ENCODE assay signal across 8 mouse cellular contexts in genomic region chr10:38553688-38554680, GRCm38 (mm10).
A peak's percentile ranks its signal among the peaks of the same experiment; 100 is the strongest.
DNase-seq lines count a peak whose midpoint lies in the region; ATAC-seq and TF ChIP-seq lines count a peak whose summit lies in the region.

No protein-coding gene starts in this region.

- H3K27me3 ChIP-seq in intestine, embryonic 14.5 days (replicated peaks; ENCODE audit: control insufficient read depth, insufficient read depth, low read length): no peaks in the 10 kb centered on the region
- H3K27me3 ChIP-seq in limb, embryonic 13.5 days: no peaks in the 10 kb centered on the region
- H3K27me3 ChIP-seq in midbrain, postnatal 0 days (ENCODE audit: insufficient read depth, low read length): no peaks in the 10 kb centered on the region

- no peaks in the 10 kb centered on the region for H3K36me3 ChIP-seq in intestine, embryonic 14.5 days (ENCODE audit: control insufficient read depth, insufficient read depth, low read length)
- no peaks in the 10 kb centered on the region; the same call in 1 of the 2 replicates for H3K36me3 ChIP-seq in limb, embryonic 13.5 days
- H3K36me3 ChIP-seq in midbrain, postnatal 0 days (ENCODE audit: insufficient read depth, low read length): no peaks in the 10 kb centered on the region

- H3K4me1 ChIP-seq in intestine, embryonic 14.5 days (replicated peaks; ENCODE audit: control insufficient read depth, insufficient read depth, low read length): peaks cover 3% of the 10 kb centered on the region; the same call in 1 of the 2 replicates
- H3K4me1 ChIP-seq in limb, embryonic 13.5 days: peaks cover 9% of the 10 kb centered on the region
- H3K4me1 ChIP-seq in midbrain, postnatal 0 days (ENCODE audit: insufficient read depth, low read length): no peaks in the 10 kb centered on the region

- no peaks in the 10 kb centered on the region for H3K9me3 ChIP-seq in intestine, embryonic 14.5 days (ENCODE audit: control insufficient read depth, low read length)
- no peaks in the 10 kb centered on the region for H3K9me3 ChIP-seq in limb, embryonic 13.5 days
- no peaks in the 10 kb centered on the region for H3K9me3 ChIP-seq in midbrain, postnatal 0 days (ENCODE audit: low read length)

- peak; percentile 68; the same call in 1 of the 2 replicates for ATAC-seq in intestine, embryonic 14.5 days (replicated peaks; ENCODE audit: low FRiP score, low TSS enrichment, low read depth)
- ATAC-seq in limb, embryonic 13.5 days (ENCODE audit: low FRiP score, low read depth): peak; percentile 88
- peak; percentile 92 for ATAC-seq in midbrain, postnatal 0 days (ENCODE audit: low FRiP score)

- DNase-seq in Muller cell, postnatal 12 days (ENCODE audit: inconsistent ontology term): peak; percentile 96
- DNase-seq in cerebellum, postnatal 14 days: peak; percentile 46 to 61
- peak; percentile 17 to 65 for DNase-seq in frontal cortex, postnatal 36 days (ENCODE audit: low spot score in 2 of 2)
- peak; percentile 70 for DNase-seq in intestine, embryonic 14.5 days (ENCODE audit: low spot score)
- DNase-seq in midbrain, postnatal 0 days (ENCODE audit: low spot score): peak; percentile 93
- peak; percentile 42 for DNase-seq in testis, postnatal 10 days (ENCODE audit: low spot score)
- no peak for DNase-seq in urinary bladder, adult 2 months (ENCODE audit: low spot score)

- peak overlapping the region; percentile 31 for H3K4me3 ChIP-seq in intestine, embryonic 14.5 days (ENCODE audit: low read depth, low read length)
- H3K4me3 ChIP-seq in limb, embryonic 13.5 days: peak overlapping the region; percentile 30
- H3K4me3 ChIP-seq in midbrain, postnatal 0 days (ENCODE audit: low read depth, low read length): peak overlapping the region; percentile 35

- peak; percentile 80 for TF ChIP-seq CTCF in midbrain, postnatal 0 days (IDR thresholded peaks at IDR 0.05)

- 9% methylated on average over 18 of the region's 18 CpGs for WGBS in intestine, embryonic 14.5 days
- 12% methylated on average over 18 of the region's 18 CpGs for WGBS in limb, embryonic 13.5 days
- WGBS in midbrain, postnatal 0 days: 3% methylated on average over 18 of the region's 18 CpGs

- H3K9ac ChIP-seq in intestine, embryonic 14.5 days (ENCODE audit: low read length): 0 out of 2 replicates have a peak overlapping the region, but pooled peaks have one; percentile 22
- H3K9ac ChIP-seq in limb, embryonic 13.5 days: peak overlapping the region; percentile 56; the same call in 1 of the 2 replicates
- peak overlapping the region; percentile 40 for H3K9ac ChIP-seq in midbrain, postnatal 0 days (replicated peaks; ENCODE audit: low read length, poor library complexity, severe bottlenecking)

- H3K27ac ChIP-seq in intestine, embryonic 14.5 days (ENCODE audit: low read depth): no peak overlapping the region
- H3K27ac ChIP-seq in limb, embryonic 13.5 days: peak overlapping the region; percentile 80
- peak overlapping the region; percentile 84 for H3K27ac ChIP-seq in midbrain, postnatal 0 days (ENCODE audit: low read depth, low read length)

- H3K4me2 ChIP-seq in intestine, embryonic 14.5 days (ENCODE audit: low read length): peak overlapping the region; percentile 38
- H3K4me2 ChIP-seq in limb, embryonic 13.5 days (replicated peaks): peak overlapping the region; percentile 58
- H3K4me2 ChIP-seq in midbrain, postnatal 0 days (ENCODE audit: low read depth, low read length, poor library complexity, severe bottlenecking): peak overlapping the region; percentile 49
